Mouse (Mus musculus) lung, postnatal 0 days (tissue): ENCODE measurements around the gene Abhd12b. TPM values are rescaled to one million over a fixed set of nuclear protein-coding genes. Genes with fewer than 3 reads are reported as not detected.

ENCODE experiments used
- ATAC-seq: fragments of 200-750 bp; cut with Nextera tagmentation; 2 replicates; pipeline ENCODE4 v1.8.0; 2017; ENCODE audit warnings: moderate library complexity
- DNase-seq: peaks from one replicate; pipeline ENCODE4 v3.0.0-alpha.2; 2016; ENCODE audit warnings: low spot score
- H3K27ac ChIP-seq: fragments of 300-500 bp; sonication (generic); 2 replicates; pipeline ENCODE4 v1.5.1; 2014; ENCODE audit warnings: antibody characterized with exemption, mild to moderate bottlenecking, low read length, mixed read lengths
- H3K27me3 ChIP-seq: fragments of 300-500 bp; sonication (generic); replicated peaks from 2 replicates; pipeline ENCODE4 v1.6.1; 2014; ENCODE audit warnings: low read length, mixed read lengths; ENCODE audit not compliant: insufficient read depth
- H3K36me3 ChIP-seq: fragments of 300-500 bp; sonication (generic); 2 replicates; pipeline ENCODE4 v1.6.1; 2014; ENCODE audit warnings: low read length, mixed read lengths; ENCODE audit not compliant: insufficient read depth
- H3K4me1 ChIP-seq: fragments of 300-500 bp; sonication (generic); 2 replicates; pipeline ENCODE4 v1.6.1; 2014; ENCODE audit warnings: antibody characterized with exemption, low read depth, low read length, mixed read lengths; ENCODE audit not compliant: insufficient read depth
- H3K4me2 ChIP-seq: fragments of 300-500 bp; sonication (generic); replicated peaks from 2 replicates; pipeline ENCODE4 v1.6.1; 2014; ENCODE audit warnings: low read depth, mild to moderate bottlenecking, low read length, moderate library complexity, mixed read lengths
- H3K4me3 ChIP-seq: fragments of 300-500 bp; sonication (generic); 2 replicates; pipeline ENCODE4 v1.5.1; 2014; ENCODE audit warnings: low read depth, low read length
- H3K9ac ChIP-seq: fragments of 300-500 bp; sonication (generic); replicated peaks from 2 replicates; pipeline ENCODE4 v1.6.1; 2014; ENCODE audit warnings: low read depth, mild to moderate bottlenecking
- H3K9me3 ChIP-seq: fragments of 300-500 bp; sonication (generic); 2 replicates; pipeline ENCODE4 v1.6.1; 2016; ENCODE audit warnings: low read length, mixed read lengths
- CTCF ChIP-seq: IDR thresholded peaks from 2 replicates; pipeline ENCODE4 v1.5.1; 2016; ENCODE audit warnings: antibody characterized with exemption, mild to moderate bottlenecking
- EP300 ChIP-seq: IDR thresholded peaks from 2 replicates; pipeline ENCODE4 v1.6.1; 2016; ENCODE audit warnings: antibody characterized with exemption, mild to moderate bottlenecking, control low read depth
- WGBS: fragments of 180-500 bp; shearing (Covaris S2); extraction: QIAGEN DNeasy Blood & Tissue Kit; methylation state at CpG from one replicate; pipeline ENCODE4 v1.1.7; 2014; 5-methylcytosine and 5-hydroxymethylcytosine counted together
- polyA plus RNA-seq: library from polyadenylated mRNA; unstranded; fragments of >200 nt; fragmentation: Nextera tagmentation; extraction: Ambion mirVana; gene quantifications from 2 replicates; pipeline ENCODE4 v1.2.1, GENCODE M21; 2015

Gene Abhd12b
- polyA plus RNA-seq, 1 experiment from 2014 or later = 0.57 TPM

GRCm38 (mm10) chr12:70134627-70135235, 19.2 kb upstream of the Abhd12b start:
- Histone ChIP-seq H3K4me1 (no peaks in the 10 kb centered on the region), H3K4me3 (no peak overlapping the region), H3K27ac (no peak overlapping the region), H3K9me3 (no peaks in the 10 kb centered on the region), H3K9ac (no peak overlapping the region), H3K36me3 (no peaks in the 10 kb centered on the region), H3K4me2 (no peak overlapping the region), H3K27me3 (no peaks in the 10 kb centered on the region)
- DNase-seq (no peak), ATAC-seq (no peak)
- TF ChIP-seq EP300 (no peak), CTCF (no peak)
- 80% methylated on average over 20 of the region's 20 CpGs for WGBS

- WGBS = 34% methylated on average over 12 of the region's 12 CpGs
- DNase-seq (peak; percentile 70), ATAC-seq (peak; percentile 59; the same call in 1 of the 2 replicates)
- no peaks in the 10 kb centered on the region for H3K4me1 ChIP-seq
- no peak overlapping the region for H3K27ac ChIP-seq
- H3K9me3 ChIP-seq = no peaks in the 10 kb centered on the region
- TF ChIP-seq EP300 (no peak), CTCF (no peak; the same call in 1 of the 2 replicates)
- no peaks in the 10 kb centered on the region for H3K27me3 ChIP-seq
- H3K4me3 ChIP-seq = no peak overlapping the region; the same call in 1 of the 2 replicates
- peak overlapping the region; percentile 32 for H3K4me2 ChIP-seq
- no peaks in the 10 kb centered on the region for H3K36me3 ChIP-seq
- no peak overlapping the region for H3K9ac ChIP-seq
These were observed 17.7 kb upstream of the Abhd12b start for GRCm38 (mm10) chr12:70136185-70136756.

- 82% methylated on average over 4 of the region's 4 CpGs for WGBS
- no peak overlapping the region for H3K9ac ChIP-seq
- DNase-seq (no peak), ATAC-seq (no peak)
- no peaks in the 10 kb centered on the region for H3K27me3 ChIP-seq
- no peaks in the 10 kb centered on the region for H3K4me1 ChIP-seq
- H3K9me3 ChIP-seq = no peaks in the 10 kb centered on the region
- H3K27ac ChIP-seq = no peak overlapping the region
- TF ChIP-seq CTCF (no peak), EP300 (no peak)
- no peak overlapping the region for H3K4me3 ChIP-seq
- H3K4me2 ChIP-seq = no peak overlapping the region
- H3K36me3 ChIP-seq = no peaks in the 10 kb centered on the region
These were observed 16.8 kb upstream of the Abhd12b start for GRCm38 (mm10) chr12:70137095-70137494.

GRCm38 (mm10) chr12:70137626-70138025, 16.3 kb upstream of the Abhd12b start:
- no peak overlapping the region for H3K9ac ChIP-seq
- no peaks in the 10 kb centered on the region for H3K27me3 ChIP-seq
- no peaks in the 10 kb centered on the region for H3K36me3 ChIP-seq
- H3K4me3 ChIP-seq = no peak overlapping the region
- H3K9me3 ChIP-seq = no peaks in the 10 kb centered on the region
- peak; percentile 44 for ATAC-seq
- no peak overlapping the region for H3K27ac ChIP-seq
- 39% methylated on average over 9 of the region's 9 CpGs for WGBS
- no peaks in the 10 kb centered on the region for H3K4me1 ChIP-seq
- peak; percentile 63 for DNase-seq
- TF ChIP-seq EP300 (no peak), CTCF (no peak)
- H3K4me2 ChIP-seq = no peak overlapping the region

- WGBS = 67% methylated on average over 4 of the region's 4 CpGs
- ATAC-seq (no peak), DNase-seq (no peak)
- Histone ChIP-seq H3K9me3 (no peaks in the 10 kb centered on the region), H3K4me1 (no peaks in the 10 kb centered on the region), H3K36me3 (no peaks in the 10 kb centered on the region), H3K4me3 (no peak overlapping the region), H3K27me3 (no peaks in the 10 kb centered on the region), H3K9ac (no peak overlapping the region), H3K4me2 (no peak overlapping the region), H3K27ac (no peak overlapping the region)
- TF ChIP-seq CTCF = no peak
- no peak for TF ChIP-seq EP300
These were observed 14.1 kb upstream of the Abhd12b start for GRCm38 (mm10) chr12:70139871-70140270.

- no peaks in the 10 kb centered on the region for H3K36me3 ChIP-seq
- no peak overlapping the region for H3K4me3 ChIP-seq
- 92% methylated on average over 5 of the region's 5 CpGs for WGBS
- no peak overlapping the region for H3K27ac ChIP-seq
- H3K4me2 ChIP-seq = no peak overlapping the region
- ATAC-seq (no peak), DNase-seq (peak; percentile 25)
- no peak overlapping the region for H3K9ac ChIP-seq
- no peaks in the 10 kb centered on the region for H3K9me3 ChIP-seq
- TF ChIP-seq CTCF = no peak
- no peaks in the 10 kb centered on the region for H3K27me3 ChIP-seq
- no peaks in the 10 kb centered on the region for H3K4me1 ChIP-seq
These were observed 13.4 kb upstream of the Abhd12b start for GRCm38 (mm10) chr12:70140542-70140941.
